Mouse (Mus musculus) ovary, postnatal 14 days (tissue): ENCODE measurements around the gene 2310007B03Rik.

ENCODE experiments used
- DNase-seq: peaks from one replicate; pipeline ENCODE4 v3.0.0; 2022; ENCODE audit warnings: low spot score

2310007B03Rik gene

GRCm38 (mm10) chr1:93101571-93102061, 59.1 kb downstream of the 2310007B03Rik start, which contains the start of gene Kif1a:
TSS of gene Kif1a (minus strand) at chr1:93101951.
- DNase-seq = no peak
